Mouse (Mus musculus) liver, embryonic 14.5 days (tissue): ENCODE data around the gene Inafm1.

Source experiments
- CTCF ChIP-seq: IDR thresholded peaks from 2 replicates; pipeline ENCODE4 v1.5.1; 2016; ENCODE audit warnings: antibody characterized with exemption, low read depth, control low read depth
- EP300 ChIP-seq: IDR thresholded peaks from 2 replicates; pipeline ENCODE4 v1.6.1; 2016; ENCODE audit warnings: antibody characterized with exemption, low read depth

DNA sequence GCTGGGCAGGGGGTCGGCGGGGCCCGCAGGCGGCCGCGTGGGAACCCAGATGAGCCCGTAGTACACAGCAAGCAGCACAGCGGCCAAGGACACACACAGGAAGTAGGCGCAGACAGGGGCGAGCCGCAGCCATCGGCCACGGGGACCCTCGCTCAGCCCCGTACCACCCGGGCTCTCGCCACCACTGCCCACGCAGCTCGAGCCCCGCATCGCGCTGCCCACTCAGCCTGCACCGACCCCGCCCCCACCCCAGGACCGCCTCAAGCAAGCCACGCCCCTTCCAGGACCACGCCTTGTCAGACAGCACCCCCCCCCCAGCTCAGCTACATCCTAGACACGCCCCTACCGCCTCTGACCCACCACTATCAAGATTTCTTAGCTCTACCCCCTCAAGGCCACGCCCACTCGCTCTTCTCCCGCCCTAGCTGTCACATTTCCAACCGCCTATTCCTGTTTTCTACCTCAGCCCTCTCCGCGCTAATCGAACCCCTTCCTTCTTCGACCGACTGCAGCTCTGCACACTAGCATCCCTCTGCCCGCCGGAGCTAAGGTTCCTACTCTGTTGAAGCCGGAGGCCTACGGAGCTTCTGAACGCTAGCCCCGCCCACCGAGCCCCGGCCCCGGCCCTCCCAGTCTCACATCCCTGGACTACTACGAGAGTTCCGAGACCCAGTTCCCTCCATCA is at the start of gene Inafm1:
- TF ChIP-seq CTCF (no peak; the same call in 1 of the 2 replicates), EP300 (no peak)
